16 mouse cellular contexts compared by ENCODE assay signal in the genomic region with DNA sequence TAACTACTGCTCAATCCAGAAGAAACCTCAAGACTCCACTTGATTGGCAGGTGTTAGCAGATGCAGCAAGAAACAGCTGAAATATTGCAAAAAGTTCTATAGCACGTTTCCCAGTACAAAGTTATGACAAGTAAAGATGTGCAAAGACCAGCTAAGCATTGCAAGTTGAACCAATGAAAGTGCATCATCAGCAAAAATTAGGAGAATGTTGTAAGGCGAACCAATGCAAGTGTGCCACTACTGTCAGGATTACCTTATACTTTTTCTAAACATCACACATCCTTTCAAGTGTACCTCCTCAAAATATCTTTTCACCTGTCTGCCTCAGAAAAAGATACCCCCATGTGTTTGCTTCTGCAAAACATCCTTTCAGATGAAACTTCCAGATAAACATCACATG.
"Had no signal": no experiment of that assay in that cellular context is flagged by ENCODE, and none has a peak within 500 bp of the region (broad histone marks: within the 10 kb centered on the region; RNA-seq: fewer than 3 reads in every experiment).

No protein-coding gene starts in this region.

- H3K4me1 ChIP-seq: neural tube, embryonic 13.5 days; neural tube, embryonic 15.5 days; stomach, embryonic 15.5 days had no signal

- H3K4me3 ChIP-seq: neural tube, embryonic 13.5 days; neural tube, embryonic 15.5 days; stomach, embryonic 15.5 days had no signal

- H3K27me3 ChIP-seq: neural tube, embryonic 13.5 days; neural tube, embryonic 15.5 days; stomach, embryonic 15.5 days had no signal

- H3K27ac ChIP-seq: neural tube, embryonic 13.5 days; neural tube, embryonic 15.5 days; stomach, embryonic 15.5 days; stomach, postnatal 0 days had no signal

- H3K9me3 ChIP-seq: neural tube, embryonic 13.5 days; neural tube, embryonic 15.5 days; stomach, embryonic 15.5 days had no signal

- DNase-seq: retina, postnatal 1 day; right cerebral cortex, adult 18-20 months; right cerebral cortex, postnatal 14 days; right cerebral cortex, postnatal 25 days; right cerebral cortex, postnatal 4 days; spleen, adult 18-20 months; thymus, adult 18-20 months; thymus, adult 2 months; thymus, postnatal 14 days; thymus, postnatal 25 days; thymus, postnatal 36 days; thymus, postnatal 4 days had no signal

- H3K36me3 ChIP-seq: neural tube, embryonic 13.5 days; neural tube, embryonic 15.5 days; stomach, embryonic 15.5 days had no signal

- H3K9ac ChIP-seq: neural tube, embryonic 13.5 days; neural tube, embryonic 15.5 days; stomach, embryonic 15.5 days had no signal

- H3K4me2 ChIP-seq: neural tube, embryonic 13.5 days; neural tube, embryonic 15.5 days; stomach, embryonic 15.5 days had no signal
